Mouse (Mus musculus) cerebellum, adult 9-11 months (tissue): ENCODE measurements around the gene Gm10644.
A peak's percentile ranks its signal among the peaks of the same experiment; 100 is the strongest.

Experiments
- DNase-seq: peaks from one replicate; pipeline ENCODE4 v3.0.0; 2022

The Gm10644 gene

DNA sequence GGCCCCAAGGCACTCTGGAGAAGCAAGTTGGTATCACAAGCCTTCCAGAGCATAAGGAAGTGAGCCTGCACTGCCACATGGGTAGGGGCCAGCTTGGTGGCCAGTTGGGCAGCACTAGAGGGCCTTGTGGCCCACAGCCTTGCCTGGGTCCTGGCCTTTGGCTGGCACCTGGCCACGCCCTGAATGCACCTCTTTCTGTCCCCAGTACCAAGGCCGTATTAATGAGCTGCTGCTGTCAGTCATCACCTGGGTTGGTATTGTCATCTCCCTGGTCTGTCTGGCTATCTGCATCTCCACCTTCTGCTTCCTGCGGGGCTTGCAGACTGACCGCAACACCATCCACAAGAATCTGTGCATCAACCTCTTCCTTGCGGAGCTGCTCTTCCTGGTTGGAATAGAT is 20.8 kb downstream of the Gm10644 start:
- no peak for DNase-seq

DNA sequence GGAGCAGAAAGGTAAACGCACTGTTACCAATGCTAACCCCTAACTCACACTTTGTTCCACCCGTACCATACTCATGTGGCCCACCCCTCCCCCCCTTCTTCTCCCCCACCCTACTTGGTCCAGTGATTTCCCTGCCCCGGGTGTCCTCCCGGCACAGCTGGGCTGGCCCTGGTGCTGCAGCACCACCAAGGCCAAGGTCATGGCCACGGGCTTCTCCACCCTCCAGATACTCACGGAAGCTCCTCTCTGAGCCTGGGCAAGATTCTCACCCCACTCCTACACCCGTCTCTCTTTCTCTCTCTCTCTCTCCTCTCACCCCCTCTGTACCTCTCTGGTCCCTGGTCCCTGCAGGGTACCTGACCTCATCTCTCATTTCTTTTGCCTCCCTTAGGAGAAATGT is 28.7 kb downstream of the Gm10644 start:
- no peak for DNase-seq

DNA sequence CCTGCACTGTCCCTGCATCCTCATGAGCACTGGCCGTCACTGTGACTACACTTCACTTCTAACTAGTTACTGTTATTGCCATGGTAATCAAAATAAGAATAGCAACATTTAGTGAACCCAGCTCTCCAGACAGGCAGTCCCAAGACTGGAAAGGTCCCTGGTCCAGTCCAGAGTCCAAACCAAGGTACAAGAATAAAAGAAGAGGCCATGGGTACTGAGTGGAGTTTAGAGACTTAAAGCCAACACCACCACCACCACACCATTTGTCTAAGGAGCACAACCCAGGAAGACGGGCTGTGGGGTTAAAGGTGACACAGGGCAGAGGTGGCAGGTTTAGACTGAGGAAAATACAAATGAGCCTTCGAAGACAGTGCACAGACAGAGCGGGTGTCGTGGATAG is 30.4 kb downstream of the Gm10644 start:
- DNase-seq, result no peak

DNA sequence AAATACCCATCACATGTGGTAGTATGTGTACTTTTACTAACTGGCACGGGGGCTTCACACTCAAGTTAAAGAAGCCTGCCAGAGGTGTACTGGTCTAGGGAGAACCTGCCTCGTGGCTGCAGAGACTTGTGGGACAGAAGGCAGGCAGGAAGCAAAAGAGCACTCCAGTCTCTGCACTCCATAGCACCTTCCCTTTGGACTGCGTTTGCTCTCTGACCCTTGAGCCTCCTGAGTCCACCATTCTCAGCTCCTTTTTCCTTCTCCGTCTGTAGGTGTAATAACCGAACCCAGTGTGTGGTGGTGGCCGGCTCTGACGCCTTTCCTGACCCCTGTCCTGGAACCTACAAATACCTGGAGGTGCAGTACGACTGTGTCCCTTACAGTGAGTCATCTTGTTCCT is 32.3 kb downstream of the Gm10644 start:
- DNase-seq, result no peak

DNA sequence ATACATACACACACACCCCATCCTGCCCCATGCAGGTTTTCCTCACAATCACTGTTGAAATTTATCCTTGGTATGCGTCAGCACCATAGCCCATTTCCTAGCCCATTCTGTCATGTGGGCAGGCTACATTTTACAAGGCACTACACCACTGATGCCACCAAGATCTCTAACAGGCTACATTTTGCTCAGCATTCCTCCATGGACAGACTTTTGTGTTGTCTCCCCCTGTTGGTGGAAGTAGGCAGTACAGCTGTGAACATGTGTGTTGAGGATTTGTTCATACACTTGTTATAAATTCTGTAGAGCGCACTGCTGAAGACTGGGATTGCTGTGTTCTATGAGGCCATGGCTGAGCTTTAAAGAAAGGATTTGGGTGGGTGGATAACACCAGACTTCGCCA is 33.4 kb downstream of the Gm10644 start:
- peak; percentile 74 for DNase-seq

DNA sequence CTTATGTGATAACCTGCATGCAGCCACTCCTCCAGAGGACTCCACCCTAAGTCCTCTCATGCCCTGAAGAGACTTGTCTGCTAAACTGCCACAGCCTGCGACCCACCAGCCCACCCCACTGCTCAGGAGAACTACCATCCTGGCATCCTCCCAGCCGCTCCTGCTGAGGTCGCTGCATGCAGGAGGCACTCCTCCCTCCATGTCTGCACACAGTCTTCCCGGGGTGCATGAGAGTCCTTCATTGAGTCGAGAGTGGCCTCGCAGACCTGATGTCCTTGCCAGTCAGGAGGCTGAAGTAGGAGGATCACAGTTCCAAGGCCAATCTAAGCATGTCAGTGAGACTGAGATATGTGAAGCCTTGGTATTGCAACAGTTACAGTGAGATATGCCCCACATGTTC is 37.4 kb downstream of the Gm10644 start:
- DNase-seq, result no peak

DNA sequence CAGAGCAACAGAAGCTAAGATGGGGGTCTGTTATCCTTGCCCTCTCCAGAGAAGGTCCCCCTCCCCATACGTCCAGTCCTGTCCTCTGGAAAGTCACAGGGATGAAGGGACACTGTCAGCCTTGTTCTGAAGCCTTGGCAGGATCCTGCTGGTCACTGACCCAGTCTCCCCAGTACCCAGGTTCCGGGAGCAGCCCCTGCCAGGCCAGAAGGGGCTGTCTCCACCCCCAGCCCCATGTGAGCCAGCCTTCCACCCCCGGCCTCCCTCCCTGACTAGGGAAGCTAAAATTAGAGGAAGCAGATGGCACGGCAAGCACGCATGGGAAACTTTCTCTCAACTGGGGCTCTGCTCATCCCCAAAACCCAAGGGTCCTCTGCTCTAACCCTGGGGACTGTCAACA is 39.0 kb downstream of the Gm10644 start:
- peak; percentile 64 for DNase-seq

DNA sequence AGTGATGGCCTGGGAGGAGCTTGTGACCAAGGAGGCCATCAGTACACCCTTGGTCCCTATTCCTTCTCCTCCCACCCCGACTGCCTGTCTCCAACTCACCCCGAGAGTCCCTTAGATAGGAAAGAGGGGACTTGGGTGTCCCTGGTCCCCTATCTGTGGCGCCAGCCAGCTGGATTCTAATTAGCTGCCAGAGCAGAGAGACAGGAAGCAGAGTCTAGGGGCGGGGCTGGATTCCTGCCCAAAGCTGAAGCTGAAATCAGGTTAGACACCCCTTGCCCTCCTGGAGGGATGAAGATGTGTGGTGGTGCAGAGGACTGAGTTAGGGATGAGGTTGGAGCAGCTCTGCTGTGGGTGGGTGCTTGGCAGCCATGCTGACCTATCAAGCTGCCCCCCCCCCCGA is 40.1 kb downstream of the Gm10644 start:
- peak; percentile 55 for DNase-seq

DNA sequence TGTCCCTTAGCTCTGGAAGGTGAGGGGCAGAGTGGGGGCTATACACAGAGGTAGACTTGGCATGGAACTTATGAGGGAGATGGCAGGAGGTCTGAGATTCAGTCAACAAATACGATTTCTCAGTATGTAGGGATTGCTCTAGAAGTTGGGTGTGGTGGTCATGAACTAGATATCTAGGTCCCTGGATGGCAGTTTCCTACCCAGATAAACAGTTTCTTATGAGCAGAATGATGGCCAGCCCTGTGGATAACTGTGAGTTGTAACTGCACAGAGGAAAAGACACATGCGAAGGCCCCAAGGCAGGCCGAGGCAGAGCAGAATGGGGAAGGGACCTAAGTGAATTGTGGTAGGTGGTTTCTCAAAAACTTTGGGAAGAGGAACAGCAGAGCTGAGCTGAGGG is 40.8 kb downstream of the Gm10644 start:
- DNase-seq, result no peak

DNA sequence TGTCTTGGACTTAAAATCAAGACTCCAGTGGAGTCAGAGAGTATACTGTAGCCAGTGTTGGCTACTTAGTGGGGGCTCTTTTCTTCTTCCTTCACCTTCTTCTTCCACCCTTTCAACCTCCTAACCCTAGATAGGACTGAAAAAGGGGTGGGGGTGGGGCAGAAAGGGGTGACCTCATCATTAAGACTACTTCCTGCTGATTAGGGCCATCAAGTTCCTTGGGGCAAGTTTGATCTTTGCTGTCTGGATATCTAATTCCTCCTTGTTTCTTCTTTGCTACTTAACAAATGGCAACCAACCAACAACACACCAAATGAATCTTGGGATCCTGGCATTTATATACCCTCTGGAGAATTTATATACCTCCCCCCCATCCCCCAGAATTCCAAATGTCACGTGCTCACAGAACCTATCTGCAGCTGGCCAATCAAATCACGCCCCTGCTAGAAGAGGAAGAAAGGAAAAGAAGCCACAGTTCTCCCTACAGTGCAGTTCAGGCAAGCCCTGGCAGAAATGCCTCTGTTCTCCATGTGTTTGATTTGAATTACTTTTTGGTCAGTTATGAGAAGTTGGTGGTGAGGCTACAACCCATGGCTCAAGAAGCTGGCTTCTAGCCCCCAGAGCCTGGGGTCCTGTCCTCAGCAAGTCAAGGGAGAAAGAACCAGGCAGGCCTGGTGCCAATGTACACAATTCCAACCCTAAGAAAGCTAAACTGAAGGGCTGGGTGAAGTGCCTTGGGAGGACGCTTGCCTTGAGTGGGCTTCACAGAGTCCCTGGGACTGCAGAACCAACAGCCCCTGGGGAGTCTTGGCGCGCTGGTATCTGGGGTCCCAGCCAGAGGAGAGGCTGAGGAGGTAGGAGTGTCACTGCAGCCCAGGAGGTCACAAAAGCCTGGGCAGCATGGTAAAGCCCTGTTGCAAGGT is 42.9 kb downstream of the Gm10644 start:
- DNase-seq, result no peak

DNA sequence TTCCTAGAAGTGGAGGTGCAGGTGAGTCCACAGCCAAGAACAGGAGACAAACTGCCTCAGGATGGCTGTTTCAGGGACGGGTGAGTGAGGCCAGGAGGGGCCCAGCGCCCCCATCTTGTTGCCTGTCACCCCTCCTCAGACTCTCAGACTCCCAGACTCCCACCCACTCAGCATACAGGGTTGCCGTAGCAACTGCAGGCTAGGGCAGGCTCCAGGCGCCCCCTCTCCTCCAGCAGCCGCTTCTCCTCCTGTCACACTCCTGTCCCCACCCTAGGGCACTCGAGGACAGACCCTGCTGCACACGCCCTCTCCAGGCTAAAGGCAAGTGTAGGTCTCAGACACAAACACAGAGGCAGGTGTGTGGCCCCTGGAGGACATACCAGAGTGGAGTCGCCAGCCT is 45.7 kb downstream of the Gm10644 start:
- peak; percentile 24 for DNase-seq

DNA sequence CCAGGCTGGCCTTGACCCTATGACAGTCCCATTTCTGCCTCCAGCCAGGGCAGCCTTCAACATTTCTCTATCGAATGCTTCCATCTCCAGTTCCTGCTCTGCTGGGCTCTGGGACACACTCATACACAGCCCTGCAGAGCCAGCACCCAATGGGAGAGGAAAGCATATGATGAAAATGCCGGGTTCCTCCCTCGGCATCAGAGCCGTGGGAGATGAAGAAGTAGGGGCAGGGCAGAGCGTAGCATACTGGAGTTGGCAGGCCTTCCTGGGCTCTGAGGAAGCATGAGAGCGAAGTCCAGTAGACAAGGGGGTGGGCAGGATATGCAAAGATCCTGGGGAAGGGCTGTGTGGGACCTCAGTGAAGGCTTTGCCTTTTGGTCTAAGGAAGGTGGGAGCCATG is 46.4 kb downstream of the Gm10644 start:
- no peak for DNase-seq

DNA sequence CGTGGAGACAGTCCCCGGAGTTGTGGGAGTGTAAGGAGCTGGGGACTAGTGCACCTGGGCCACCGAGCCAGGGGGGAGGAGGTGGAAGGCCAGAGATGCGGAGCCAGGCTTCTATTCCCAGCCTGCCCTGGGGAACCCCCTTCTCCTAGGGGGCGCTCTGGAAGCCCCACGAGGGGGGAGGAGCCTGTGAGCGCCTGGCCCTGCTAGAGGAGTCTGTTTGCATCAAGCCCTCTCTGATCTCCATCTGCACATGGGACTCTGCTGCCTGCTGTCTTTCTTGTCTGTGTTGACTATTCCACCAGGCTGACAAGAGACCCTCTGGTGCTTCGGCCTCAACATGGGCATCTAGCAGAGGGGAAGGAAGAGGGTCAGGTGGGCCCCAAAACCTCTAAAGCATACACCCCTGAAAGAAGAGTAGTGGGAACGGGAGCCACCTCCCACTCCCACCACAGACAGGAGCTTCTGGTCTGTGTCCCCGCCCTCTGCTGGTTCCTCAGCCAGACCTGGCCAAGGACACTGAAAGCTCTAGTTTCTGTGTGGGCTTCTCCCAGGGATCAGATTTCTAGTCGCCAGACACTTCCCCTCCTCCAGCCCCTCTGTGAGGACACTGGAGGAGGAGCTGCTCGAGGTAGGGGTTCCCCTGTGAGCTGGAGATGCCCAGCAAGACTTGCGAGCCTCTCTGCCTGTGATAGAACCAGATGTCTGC is 51.9 kb downstream of the Gm10644 start:
- DNase-seq, result peak; percentile 73

DNA sequence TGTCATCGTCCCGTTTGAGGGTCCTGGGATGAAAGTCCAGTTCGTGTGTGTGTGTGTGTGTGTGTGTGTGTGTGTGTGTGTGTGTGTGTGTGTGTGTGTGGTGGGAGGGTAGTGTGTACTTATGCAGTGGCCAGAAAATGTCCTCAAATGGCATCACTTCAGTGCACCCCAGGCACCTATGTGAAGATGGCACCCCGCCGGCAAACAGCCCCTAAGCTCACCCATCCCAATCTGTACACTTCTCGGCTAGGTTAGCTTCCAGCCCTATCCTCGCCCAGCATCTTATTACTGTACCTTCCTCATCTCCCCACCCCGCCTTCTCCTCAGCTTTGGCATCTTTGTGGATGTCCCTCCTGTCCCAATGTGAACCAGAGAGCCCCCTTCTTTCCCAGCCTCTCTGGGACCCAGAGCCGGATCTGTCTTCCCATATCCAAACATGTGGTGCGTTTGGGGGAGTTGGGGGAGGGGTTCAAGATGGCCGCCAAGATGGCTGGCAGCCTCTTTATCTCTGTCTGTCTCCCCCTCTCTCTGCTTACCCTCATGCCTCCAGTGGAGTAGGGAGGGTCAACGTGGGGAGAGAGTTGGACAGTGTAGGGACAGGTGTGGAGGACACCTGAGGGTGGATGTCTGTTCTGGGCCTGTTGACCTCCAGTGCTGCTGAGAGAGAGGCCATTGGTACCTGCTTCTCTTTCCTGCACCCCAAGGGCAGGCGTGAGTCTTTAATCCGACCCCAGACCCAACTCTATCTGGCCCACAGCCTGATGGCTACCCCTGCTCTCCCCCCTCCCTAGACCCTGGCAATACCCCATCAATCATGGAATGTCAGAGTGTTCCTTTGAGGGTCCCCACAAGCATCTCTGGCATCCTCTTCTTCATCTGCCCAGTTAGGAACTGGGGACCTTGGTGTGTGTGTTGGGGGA is 53.2 kb downstream of the Gm10644 start:
- DNase-seq, result peak; percentile 71

DNA sequence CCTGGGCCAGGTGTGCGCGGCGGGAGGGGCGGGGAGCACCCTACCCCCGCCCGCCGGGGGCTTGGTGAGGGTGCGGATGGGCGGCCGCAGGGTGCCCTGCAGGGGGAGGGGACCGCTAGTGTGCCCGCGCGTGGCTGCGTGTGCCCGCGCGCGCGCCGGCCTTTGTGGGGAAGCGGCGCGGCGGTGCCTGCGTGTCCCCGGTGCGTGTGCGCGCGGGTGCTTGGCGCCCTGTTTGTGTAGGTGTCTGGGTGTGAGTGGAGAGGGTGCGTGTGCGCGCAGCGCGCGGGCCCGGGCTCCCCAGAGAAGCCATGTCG is 54.1 kb downstream of the Gm10644 start:
- DNase-seq, result peak; percentile 85

DNA sequence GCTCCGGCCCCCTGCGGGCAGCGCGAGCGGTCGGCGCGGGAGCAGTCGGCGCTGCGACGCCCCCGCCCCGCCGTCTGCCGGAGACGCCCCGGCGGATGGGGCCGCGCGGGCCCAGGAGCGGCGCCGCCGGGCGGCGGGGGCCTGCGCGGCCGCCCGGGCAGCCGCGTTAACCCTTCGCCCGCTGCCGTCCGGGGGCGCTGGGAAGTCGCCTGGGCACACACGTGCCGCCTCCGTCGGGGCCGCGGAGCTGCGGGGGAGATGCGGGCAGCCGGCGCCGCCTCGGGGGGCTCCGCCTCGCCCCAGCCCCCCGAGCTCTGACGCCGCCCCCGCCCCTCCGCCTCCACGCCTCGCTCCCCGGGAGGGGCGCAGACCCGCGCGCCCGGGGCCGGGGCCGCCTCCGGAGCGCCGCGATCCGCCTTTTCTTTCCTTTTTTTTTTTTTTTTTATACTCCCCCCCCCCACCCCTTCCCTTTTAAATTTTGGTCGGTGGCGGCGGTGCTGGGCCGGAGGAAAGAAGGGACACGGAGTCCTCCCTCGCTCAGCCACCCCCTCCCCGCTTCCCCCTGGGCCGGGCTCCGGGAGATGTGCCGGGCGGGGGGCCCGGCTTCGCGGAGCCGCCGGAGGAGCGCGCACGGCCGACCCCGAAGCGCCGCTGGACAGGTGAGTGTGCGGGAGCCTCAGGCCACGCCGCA is 54.6 kb downstream of the Gm10644 start:
- no peak for DNase-seq

DNA sequence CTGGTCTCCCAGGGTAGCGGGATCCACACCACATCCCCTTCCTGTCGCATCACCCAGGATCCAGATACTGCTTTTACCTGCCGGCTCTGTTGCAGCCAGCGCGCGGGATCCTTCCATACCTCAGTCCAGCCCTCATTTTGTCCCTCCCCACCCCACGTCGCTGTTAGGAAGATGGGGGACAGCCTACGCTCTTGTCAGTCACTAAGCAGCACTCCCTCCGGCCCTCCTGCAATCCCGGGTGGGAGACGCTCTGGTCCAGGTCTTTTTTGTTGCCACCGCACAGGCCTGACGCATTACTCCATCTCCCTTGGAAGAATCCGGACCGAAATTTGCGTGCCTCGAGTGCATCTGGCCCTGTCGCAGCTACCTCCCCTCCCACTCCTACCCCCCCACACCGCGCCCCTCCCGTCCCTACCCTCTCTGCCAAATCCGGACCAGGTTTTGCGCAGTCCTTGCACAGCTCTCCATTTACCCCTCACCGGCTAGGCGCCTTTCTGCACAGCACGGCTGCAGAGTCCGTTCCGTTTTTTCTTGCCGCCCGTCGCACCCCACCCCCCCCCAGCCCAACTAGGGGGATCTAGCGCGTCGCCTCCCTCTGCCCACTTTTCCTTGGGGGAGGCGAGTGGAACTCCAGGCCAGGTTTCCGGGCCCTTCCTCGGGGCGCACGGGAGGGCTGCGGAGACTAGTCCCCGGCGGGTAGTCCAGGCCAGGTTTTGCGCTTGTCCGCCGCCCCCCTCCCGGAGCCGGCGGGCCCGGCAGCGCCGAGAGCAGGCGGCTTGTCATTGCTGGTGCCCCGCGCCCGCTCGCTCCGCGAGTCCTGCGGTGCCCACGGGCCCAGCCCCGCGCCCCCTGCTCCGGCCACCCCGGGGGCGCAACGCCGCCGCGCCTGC is 55.4 kb downstream of the Gm10644 start, which contains the start of gene Adgrl1:
Gene Adgrl1, plus strand, starts transcription at position 743 of the 890 bp plus-strand sequence.
- peak; percentile 99 for DNase-seq

DNA sequence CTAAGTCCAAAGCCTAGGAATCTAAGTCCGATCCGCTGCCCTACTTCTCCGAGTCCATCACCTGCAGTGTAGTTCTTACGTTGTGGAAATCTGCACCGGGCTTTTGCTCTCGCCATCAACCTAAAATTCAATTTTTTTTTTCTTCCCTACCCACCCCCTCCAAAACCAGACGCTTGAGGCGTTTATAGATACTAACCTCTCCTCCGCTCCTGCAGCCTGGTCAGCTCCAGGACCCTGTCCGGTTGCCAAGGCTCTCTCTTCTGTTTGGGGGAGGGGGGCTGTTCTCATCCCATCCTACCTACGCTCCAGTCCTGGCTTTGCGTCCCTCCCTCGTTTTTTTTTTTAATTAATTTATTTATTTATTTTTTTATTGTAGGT is 56.0 kb downstream of the Gm10644 start:
- peak; percentile 96 for DNase-seq

DNA sequence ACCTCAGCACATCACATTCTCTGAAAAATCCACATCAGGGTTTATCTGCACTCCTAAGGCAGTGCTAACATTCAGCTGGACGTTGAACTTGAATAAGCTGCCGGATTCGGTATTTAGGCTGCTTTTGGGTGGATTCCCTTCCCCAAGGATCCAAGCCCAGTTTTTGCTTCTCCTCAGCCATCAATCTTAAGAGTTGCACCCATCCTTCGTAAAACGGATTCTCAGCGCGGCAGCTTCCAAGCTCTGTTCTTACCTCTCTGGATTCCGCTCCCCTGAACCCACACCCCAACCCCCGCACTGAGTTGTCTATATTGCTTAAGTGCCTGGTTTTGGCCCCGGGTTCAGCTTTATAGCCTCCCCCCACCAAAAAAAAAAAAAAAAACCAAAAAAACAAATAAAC is 56.5 kb downstream of the Gm10644 start:
- DNase-seq, result peak; percentile 77

DNA sequence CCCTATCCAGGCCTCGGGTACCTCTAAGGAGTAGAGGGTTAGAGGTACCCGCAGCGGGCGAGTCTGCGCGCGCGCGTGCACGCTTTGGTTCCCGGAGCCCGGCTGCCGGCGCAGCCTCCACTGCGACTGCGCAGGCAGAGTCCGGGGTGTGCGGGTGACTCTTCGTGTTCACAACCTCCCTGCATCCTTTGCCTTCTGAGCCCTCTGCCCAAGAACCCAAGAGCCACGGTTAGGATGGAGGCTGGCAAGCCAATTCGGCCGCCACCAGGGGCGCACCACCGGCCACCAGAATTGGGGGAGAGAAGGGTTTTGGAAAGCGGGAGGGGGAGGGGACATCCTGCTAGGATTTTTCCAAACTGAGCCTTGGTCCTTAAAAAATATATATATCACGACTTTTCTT is 57.8 kb downstream of the Gm10644 start:
- peak; percentile 90 for DNase-seq

DNA sequence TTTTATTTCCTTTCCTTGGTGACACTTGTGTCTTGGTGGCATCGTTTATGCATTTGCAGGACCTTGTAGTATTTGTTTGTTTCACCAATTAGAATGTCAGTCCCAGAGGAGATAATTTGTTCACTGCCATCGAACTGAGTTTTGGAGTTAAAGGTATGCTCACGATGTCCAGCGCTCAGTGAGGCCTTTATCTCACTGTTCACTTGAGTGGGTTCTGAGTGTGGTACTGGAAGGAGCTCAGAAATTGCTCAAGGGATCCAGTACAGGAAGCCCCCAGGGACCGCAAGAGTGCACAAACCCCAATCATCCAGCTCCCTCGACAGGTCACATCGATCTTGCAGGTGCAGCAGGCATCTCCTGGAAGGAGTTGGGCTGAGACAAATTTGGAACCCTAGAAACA is 58.5 kb downstream of the Gm10644 start:
- peak; percentile 49 for DNase-seq

DNA sequence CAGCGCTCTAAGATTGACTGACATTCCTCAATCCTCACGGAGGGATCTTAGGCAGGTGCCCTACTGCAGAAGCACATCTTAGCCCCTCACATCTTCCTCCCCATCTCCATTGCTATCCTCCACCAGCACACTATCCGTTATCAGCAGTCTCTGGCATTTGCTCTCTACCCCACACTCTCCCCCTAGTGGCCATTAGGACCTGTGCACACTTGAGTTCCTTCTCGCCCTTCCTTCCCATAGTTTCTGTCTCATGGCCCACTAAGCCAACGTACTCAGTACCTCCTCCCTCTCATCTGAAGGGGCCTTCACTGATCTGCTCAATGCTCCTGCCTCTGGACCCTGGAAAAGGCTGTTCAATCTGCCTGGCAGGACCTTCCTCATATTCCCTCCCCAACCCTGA is 59.1 kb downstream of the Gm10644 start:
- peak; percentile 73 for DNase-seq
